Mouse (Mus musculus) embryo, embryonic 11.5 days (tissue): ENCODE data around the gene Cdkn2aip.

Source experiments
- DNase-seq: peaks from one replicate; pipeline ENCODE4 v3.0.0-alpha.2; 2012; ENCODE audit warnings: low read depth, low spot score

The Cdkn2aip gene

DNA sequence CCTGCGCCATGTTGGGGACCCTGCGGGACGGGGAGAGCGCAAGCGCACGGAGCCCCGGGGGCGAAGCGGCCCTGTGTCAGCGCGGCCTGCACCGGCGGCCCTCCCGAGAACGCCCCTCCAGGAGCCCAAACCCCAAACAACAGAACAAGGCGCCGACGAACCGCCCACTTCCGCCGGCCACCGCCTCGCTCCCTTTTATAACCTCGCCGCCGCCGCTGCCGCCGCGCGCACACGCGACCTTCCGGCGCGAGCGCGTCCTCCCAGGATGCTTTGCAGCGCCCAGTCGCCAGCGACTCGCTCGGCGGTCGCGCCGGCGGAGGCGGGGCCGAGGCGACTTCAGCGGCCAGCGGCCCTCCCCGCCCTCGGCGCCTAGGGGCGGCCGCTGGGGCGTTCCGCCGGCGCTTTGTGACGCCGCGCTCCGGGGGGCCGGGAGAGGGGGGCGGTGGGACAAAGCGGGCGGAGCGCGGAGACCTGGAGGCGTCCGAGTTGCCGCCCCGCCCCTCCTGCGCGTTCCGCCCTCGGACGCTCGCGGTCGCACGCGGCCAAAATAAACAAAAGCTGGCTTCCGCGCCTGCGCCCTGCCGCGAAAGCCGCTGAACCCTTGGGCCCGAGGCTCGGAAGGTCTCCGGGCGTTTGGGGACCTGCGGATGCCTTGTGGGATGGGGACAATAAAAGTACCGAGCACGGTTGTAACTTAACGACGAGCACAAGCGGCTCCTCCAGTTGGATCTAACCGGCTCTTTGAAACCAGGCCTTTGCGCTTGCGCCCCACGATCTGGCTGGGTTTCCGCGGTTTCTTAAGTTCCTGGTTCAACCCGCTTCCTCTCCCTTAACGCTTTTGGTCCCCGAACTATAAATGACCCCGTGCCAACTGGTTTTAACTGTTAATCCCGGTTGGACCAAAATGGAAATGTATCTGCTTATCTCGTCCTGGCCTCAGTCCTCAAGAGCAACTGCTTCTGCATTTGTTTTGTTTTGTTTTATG, at the start of gene Cdkn2aip:
Gene Cdkn2aip, minus strand, starts transcription at position 172 of the 985 bp plus-strand sequence.
- peak; percentile 93 for DNase-seq

DNA sequence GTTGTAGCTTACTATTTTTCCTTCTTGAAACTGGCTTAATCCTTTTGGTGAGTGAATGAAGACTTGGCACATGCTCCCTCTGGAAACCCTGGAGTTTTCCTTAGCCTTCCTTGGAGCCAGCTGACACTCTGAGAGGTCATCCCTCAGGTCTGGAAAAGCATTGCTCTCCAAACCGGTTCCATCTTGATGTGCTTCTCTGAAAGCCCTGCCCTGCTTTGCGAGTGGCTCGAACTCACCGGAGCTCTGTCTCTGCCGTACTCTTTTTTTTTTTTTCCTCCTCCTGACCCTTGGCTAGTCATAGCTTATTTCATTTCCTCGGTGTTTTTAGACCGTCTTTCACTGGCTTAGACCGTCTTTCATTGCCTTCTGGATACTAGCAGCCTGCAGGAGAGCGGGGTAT, 49.5 kb upstream of the Cdkn2aip start:
- no peak for DNase-seq

- DNase-seq: no peak
Measured at GRCm38 (mm10) chr8:47760685-47761084, 47.0 kb upstream of the Cdkn2aip start.

GRCm38 (mm10) chr8:47760186-47760585, 46.5 kb upstream of the Cdkn2aip start:
- no peak for DNase-seq

DNA sequence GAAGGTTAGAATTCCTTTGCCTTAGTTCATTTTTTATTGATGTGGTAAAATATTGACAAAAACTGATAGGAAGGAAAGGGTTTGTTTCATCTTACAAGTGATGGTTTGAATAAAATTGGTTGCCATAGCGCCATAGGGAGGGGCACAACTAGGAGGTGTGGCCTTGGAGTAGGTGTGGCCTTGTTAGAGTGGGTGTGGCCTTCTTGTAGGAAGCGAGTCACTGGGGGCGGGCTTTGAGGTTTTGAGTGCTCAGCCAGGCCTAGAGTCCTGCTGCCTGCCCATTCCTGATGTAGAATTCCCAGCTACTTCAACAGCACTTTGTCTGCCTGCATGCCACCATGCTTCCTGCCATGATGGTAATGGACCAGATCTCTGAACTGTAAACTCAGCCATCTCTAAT, 39.4 kb upstream of the Cdkn2aip start:
- DNase-seq: no peak

DNA sequence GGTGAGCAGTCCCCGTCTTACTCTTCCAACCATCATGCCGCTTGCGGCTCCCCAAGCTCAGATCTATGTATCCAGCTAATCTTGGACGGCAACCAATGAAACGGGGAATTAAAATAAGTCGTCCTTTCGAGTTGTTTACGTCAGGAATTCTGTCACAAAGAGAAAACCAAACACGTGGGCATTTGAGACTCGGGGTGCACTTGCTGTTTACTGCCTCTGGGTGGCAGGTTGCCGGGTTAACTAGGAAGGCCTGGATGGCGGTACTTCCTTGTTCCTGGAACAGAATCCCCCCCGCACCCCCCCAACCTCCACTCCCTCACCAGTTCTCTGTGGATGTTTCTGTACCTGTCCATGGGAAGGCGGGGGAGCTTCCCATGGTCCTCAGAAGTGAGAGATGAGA, 36.4 kb upstream of the Cdkn2aip start:
- DNase-seq: no peak

GRCm38 (mm10) chr8:47749491-47749890, 35.8 kb upstream of the Cdkn2aip start:
- no peak for DNase-seq

DNA sequence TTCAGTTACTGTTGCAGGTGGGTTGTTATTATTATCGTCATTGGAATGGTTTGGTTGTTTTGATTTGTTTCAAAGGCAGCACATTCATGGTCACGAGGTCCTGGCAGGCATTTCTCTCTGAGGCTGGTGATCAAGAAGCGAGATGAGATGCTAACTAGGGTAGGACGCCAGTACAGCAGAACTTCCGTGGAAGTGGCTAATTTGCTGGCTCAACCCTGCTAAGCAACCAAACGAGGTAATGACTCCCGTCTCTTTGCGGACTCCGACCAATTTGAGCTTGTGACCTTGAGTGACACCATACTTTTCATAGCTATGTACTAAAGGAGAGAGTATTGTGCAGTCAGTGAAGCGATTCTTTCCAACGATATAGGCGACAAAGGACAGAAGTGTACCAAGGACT, 32.6 kb upstream of the Cdkn2aip start:
- no peak for DNase-seq

DNA sequence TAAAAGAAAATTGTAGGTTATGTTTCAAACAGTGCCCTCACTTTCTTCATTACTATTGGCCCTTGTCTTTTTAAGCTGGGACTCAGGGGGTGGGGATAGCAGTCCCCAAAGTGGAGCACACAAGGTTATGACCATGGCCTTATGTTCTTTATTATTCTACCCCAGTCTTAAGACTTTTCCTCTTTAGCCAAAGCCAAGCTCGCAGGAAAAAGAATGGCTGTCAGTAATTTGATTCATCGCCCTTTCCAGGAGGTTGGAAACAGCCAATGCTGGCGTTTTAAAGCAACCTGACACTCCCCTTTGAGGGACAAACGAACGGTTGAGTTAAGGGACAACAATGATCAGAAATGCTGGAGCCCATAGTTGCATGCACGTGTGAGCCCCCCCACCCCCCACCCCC, 32.1 kb upstream of the Cdkn2aip start:
- DNase-seq: no peak

GRCm38 (mm10) chr8:47744803-47745202, 31.1 kb upstream of the Cdkn2aip start:
- DNase-seq: no peak

- peak; percentile 69 for DNase-seq
Measured at GRCm38 (mm10) chr8:47743419-47743818, 29.7 kb upstream of the Cdkn2aip start.

DNA sequence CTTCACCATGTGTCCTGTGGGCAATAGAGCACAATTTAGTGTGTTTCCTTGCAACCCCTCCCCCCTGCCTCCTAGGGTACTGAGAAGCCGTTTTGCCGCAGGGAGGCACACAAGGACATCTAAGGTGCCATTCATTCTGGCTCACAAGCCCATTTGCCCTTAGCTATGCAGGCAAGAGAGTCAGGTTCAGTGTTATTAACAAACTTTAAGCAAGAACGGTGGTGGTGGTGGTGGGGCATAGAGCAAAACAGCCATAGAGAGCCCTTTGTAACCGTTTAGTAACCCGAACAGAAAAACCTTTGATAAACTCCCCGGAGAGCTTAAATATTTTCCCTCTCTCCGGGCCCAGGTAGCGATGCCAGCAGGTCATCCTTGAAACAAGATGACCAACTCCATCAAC, 29.3 kb upstream of the Cdkn2aip start:
- no peak for DNase-seq

DNA sequence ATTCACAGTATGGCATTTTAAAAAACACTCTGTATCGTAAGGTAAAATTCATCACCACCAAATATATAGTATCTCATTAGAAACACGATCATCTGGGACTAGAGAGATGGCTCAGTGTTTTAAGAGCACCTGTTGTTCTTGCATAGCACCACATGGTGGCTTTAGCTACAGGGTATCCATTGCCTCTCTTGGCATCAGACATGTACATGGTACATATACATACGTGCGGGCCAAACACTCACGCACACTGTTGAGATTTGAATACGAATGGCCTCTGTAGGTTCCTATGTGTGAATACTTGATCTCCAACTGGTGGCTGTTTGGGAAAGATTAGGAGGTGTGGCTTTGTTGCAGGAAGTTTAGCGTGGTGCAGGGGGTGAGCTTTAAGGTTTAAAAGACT, 28.6 kb upstream of the Cdkn2aip start:
- DNase-seq: no peak

DNA sequence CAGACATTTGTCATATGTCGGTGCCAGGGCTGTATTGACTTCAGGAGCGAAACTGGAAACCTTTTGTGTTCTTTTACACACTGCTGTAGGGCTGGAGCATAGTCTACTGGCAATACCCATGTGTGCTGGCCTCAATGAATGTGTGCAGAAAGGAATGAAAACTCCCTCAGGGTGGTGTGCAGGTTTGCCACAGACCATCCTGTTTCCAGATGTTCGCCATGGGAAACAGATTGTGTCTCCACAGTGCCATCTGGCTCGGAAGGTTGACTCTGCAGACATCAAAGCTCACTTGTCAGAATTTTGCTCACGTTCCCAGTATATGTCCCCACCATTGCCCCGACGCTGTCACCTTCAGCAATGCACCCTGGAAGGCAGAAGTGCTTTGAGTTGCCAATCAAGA, 23.4 kb upstream of the Cdkn2aip start:
- no peak for DNase-seq

DNA sequence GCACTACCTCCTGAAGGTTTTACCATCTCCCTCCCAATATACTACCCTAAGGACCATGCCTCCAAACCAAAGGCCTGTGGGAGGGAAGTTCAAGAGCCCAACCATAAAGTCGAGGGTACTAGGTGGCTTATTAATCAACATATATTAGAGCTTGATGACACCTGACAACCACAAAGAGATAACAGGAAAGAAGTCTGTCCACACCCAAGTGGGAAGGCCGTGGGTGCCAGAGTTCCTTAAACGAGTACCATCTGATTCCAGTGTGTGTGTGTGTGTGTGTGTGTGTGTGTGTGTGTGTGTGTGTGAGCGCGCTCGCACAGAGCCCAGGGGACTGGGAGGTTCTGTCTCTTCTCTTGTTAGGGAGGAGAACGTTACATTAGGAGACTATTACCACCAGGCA, 15.6 kb upstream of the Cdkn2aip start:
- no peak for DNase-seq

- no peak for DNase-seq
Measured at GRCm38 (mm10) chr8:47726945-47727344, 13.2 kb upstream of the Cdkn2aip start.

GRCm38 (mm10) chr8:47721609-47722008, 7.9 kb upstream of the Cdkn2aip start:
- no peak for DNase-seq

- no peak for DNase-seq
Measured at GRCm38 (mm10) chr8:47718641-47719040, 4.9 kb upstream of the Cdkn2aip start.

- DNase-seq: no peak
Measured at GRCm38 (mm10) chr8:47713171-47713663, 515 bp downstream of the Cdkn2aip start.

GRCm38 (mm10) chr8:47708106-47708505, 5.6 kb downstream of the Cdkn2aip start:
- no peak for DNase-seq

GRCm38 (mm10) chr8:47706746-47707145, 7.0 kb downstream of the Cdkn2aip start:
- no peak for DNase-seq

DNA sequence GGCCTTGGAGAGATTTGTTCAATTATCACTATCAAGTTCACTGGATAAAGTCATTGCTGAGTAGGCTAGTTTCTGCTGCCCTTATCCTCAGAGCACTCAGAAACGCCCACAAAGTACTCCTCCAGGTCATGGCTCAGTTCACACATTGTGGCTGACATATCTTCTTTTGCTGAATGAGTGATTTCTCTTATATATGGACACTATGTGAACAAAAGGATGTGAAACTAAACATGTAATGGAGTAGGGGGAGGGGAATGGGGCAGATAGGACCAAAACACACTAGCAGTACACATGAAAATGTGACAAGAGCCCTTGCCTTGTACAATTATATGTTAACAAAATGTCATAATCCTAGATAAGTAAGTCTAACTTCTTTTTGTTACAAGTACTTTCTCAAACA, 11.4 kb downstream of the Cdkn2aip start:
- no peak for DNase-seq

- DNase-seq: no peak
Measured at GRCm38 (mm10) chr8:47697696-47698095, 16.0 kb downstream of the Cdkn2aip start.
